In the genomic region with DNA sequence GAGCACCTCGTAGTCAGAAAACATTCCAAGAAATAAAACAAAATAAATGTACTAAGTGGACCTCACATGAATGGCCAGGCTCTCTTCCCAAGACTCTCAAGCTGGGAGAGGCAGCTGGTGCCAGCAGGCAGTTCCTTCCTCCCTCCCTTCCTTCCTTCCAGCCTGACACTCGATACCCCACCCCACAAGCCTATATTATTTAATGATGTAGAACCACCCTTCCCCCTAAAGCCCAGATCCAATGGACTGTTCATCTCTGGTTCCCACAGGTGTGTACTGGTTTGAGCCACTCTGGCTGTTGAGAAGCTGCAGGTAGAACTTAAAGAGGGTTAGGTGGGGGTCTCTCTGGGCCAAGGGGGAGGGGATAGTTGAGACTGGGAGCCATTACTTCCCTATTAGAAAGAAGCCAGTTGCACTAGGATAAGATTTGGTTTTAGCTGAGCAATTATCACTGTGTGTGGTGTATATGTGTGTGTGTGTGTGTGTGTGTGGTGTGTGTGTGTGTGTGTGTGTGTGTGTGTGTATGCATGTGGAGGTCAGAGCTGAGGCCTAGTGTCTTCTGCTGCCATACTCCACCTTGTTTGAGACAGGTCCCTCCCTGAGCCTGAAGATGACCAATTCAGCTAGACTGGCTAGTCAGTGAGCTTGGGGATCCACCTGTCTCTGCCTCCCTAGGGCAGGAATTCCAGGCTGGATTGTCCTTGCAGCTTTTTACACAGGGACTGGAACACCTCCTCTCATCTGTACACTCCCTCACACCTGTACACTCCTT, we compare ENCODE assay signal across 21 mouse cellular contexts.
DNase-seq lines count a peak whose midpoint lies in the region; ATAC-seq and TF ChIP-seq lines count a peak whose summit lies in the region.
"Had no signal": no experiment of that assay in that cellular context is flagged by ENCODE, and none has a peak within 500 bp of the region (broad histone marks: within the 10 kb centered on the region; RNA-seq: fewer than 3 reads in every experiment).

No protein-coding gene starts in this region.

- no peak overlapping the region for H3K4me2 ChIP-seq in hindbrain, embryonic 13.5 days
- no peak overlapping the region for H3K4me2 ChIP-seq in limb, embryonic 14.5 days (replicated peaks; ENCODE audit: low read depth, low read length, severe bottlenecking)
- no peak overlapping the region for H3K4me2 ChIP-seq in forebrain, embryonic 12.5 days
- H3K4me2 ChIP-seq: embryonic facial prominence, embryonic 13.5 days; heart, embryonic 15.5 days; limb, embryonic 13.5 days; liver, embryonic 15.5 days; neural tube, embryonic 13.5 days had no signal

- H3K4me1 ChIP-seq in hindbrain, embryonic 10.5 days (replicated peaks): peaks cover 50% of the 10 kb centered on the region
- peaks cover 15% of the 10 kb centered on the region for H3K4me1 ChIP-seq in hindbrain, embryonic 13.5 days (replicated peaks)
- no peaks in the 10 kb centered on the region for H3K4me1 ChIP-seq in MEL (ENCODE audit: control insufficient read depth in 1 of 2, insufficient read depth in 2 of 2, low read length in 2 of 2)
- H3K4me1 ChIP-seq in limb, embryonic 14.5 days (ENCODE audit: control insufficient read depth, insufficient read depth, low read length): peaks cover 4% of the 10 kb centered on the region; the same call in 1 of the 2 replicates
- H3K4me1 ChIP-seq in forebrain, embryonic 12.5 days: peaks cover 27% of the 10 kb centered on the region
- H3K4me1 ChIP-seq: heart, embryonic 15.5 days had no signal

- no peaks in the 10 kb centered on the region for H3K27me3 ChIP-seq in hindbrain, embryonic 10.5 days (ENCODE audit: insufficient read depth, poor library complexity, severe bottlenecking)
- H3K27me3 ChIP-seq in hindbrain, embryonic 13.5 days: no peaks in the 10 kb centered on the region
- H3K27me3 ChIP-seq in MEL (ENCODE audit: control insufficient read depth in 1 of 2, insufficient read depth in 2 of 2, low read length in 2 of 2): peaks cover 0 to 1% of the 10 kb centered on the region in 2 experiments; a peak in 1 of 4 replicates
- H3K27me3 ChIP-seq in limb, embryonic 14.5 days (ENCODE audit: control insufficient read depth, insufficient read depth, low read length): no peaks in the 10 kb centered on the region
- no peaks in the 10 kb centered on the region for H3K27me3 ChIP-seq in forebrain, embryonic 12.5 days
- H3K27me3 ChIP-seq: embryonic facial prominence, embryonic 13.5 days; limb, embryonic 13.5 days; liver, embryonic 15.5 days; neural tube, embryonic 13.5 days; Patski had no signal

- no peak overlapping the region for H3K27ac ChIP-seq in hindbrain, embryonic 10.5 days
- H3K27ac ChIP-seq in hindbrain, embryonic 13.5 days: no peak overlapping the region
- H3K27ac ChIP-seq in MEL (ENCODE audit: control insufficient read depth, low read depth, low read length): no peak overlapping the region
- H3K27ac ChIP-seq in limb, embryonic 14.5 days (replicated peaks; ENCODE audit: low read depth, low read length): no peak overlapping the region
- H3K27ac ChIP-seq in forebrain, embryonic 12.5 days: no peak overlapping the region
- H3K27ac ChIP-seq: embryonic facial prominence, embryonic 13.5 days; heart, adult 2 months; heart, embryonic 15.5 days; limb, embryonic 13.5 days; liver, embryonic 15.5 days; neural tube, embryonic 13.5 days had no signal

- H3K4me3 ChIP-seq in hindbrain, embryonic 10.5 days: no peak overlapping the region
- no peak overlapping the region for H3K4me3 ChIP-seq in hindbrain, embryonic 13.5 days
- H3K4me3 ChIP-seq in MEL (ENCODE audit: control insufficient read depth in 1 of 2, insufficient read depth in 1 of 2, low read depth in 2 of 2, low read length in 2 of 2): no peak overlapping the region
- H3K4me3 ChIP-seq in limb, embryonic 14.5 days (replicated peaks; ENCODE audit: low read length): no peak overlapping the region
- no peak overlapping the region for H3K4me3 ChIP-seq in forebrain, embryonic 12.5 days (replicated peaks)
- H3K4me3 ChIP-seq: embryonic facial prominence, embryonic 13.5 days; heart, adult 2 months; heart, embryonic 15.5 days; limb, embryonic 13.5 days; liver, embryonic 15.5 days; neural tube, embryonic 13.5 days had no signal

- no peaks in the 10 kb centered on the region for H3K9me3 ChIP-seq in hindbrain, embryonic 10.5 days
- H3K9me3 ChIP-seq in hindbrain, embryonic 13.5 days: no peaks in the 10 kb centered on the region
- H3K9me3 ChIP-seq in MEL (replicated peaks; ENCODE audit: insufficient read depth, low read length): no peaks in the 10 kb centered on the region
- no peaks in the 10 kb centered on the region for H3K9me3 ChIP-seq in limb, embryonic 14.5 days (ENCODE audit: control insufficient read depth, low read length)
- H3K9me3 ChIP-seq in forebrain, embryonic 12.5 days: no peaks in the 10 kb centered on the region
- H3K9me3 ChIP-seq: embryonic facial prominence, embryonic 13.5 days; heart, embryonic 15.5 days; limb, embryonic 13.5 days; liver, embryonic 15.5 days; neural tube, embryonic 13.5 days had no signal

- no peak for TF ChIP-seq EP300 in MEL (IDR thresholded peaks at IDR 0.05; ENCODE audit: low read depth in 1 of 2, low read length in 2 of 2)

- H3K79me2 ChIP-seq in MEL (ENCODE audit: control insufficient read depth, insufficient read depth, low read length, poor library complexity): no peaks in the 10 kb centered on the region

- no peak for TF ChIP-seq RAD21 in MEL (IDR thresholded peaks at IDR 0.05; ENCODE audit: low read depth, low read length)

- no peaks in the 10 kb centered on the region for H3K36me3 ChIP-seq in hindbrain, embryonic 10.5 days
- H3K36me3 ChIP-seq in hindbrain, embryonic 13.5 days: no peaks in the 10 kb centered on the region
- H3K36me3 ChIP-seq in MEL (ENCODE audit: control insufficient read depth in 1 of 2, insufficient read depth in 2 of 2, low read length in 2 of 2): no peaks in the 10 kb centered on the region
- H3K36me3 ChIP-seq in limb, embryonic 14.5 days (ENCODE audit: control insufficient read depth, insufficient read depth, low read length): no peaks in the 10 kb centered on the region
- H3K36me3 ChIP-seq in forebrain, embryonic 12.5 days (replicated peaks): no peaks in the 10 kb centered on the region
- H3K36me3 ChIP-seq: embryonic facial prominence, embryonic 13.5 days; heart, embryonic 15.5 days; limb, embryonic 13.5 days; liver, embryonic 15.5 days; neural tube, embryonic 13.5 days had no signal

- TF ChIP-seq CTCF in MEL (IDR thresholded peaks at IDR 0.05 in 2 of 3, conservative IDR thresholded peaks at IDR 0.05 in 1 of 3; ENCODE audit: control insufficient read depth in 1 of 3, insufficient read depth in 1 of 3, low read depth in 2 of 3, low read length in 3 of 3, poor library complexity in 1 of 3, severe bottlenecking in 1 of 3): no peak

- H3K9ac ChIP-seq in hindbrain, embryonic 13.5 days: no peak overlapping the region
- H3K9ac ChIP-seq in MEL (ENCODE audit: control insufficient read depth, low read depth, low read length, poor library complexity, severe bottlenecking): no peak overlapping the region
- no peak overlapping the region for H3K9ac ChIP-seq in limb, embryonic 14.5 days (ENCODE audit: low read depth, low read length, severe bottlenecking)
- no peak overlapping the region for H3K9ac ChIP-seq in forebrain, embryonic 12.5 days
- H3K9ac ChIP-seq: embryonic facial prominence, embryonic 13.5 days; heart, embryonic 15.5 days; limb, embryonic 13.5 days; liver, embryonic 15.5 days; neural tube, embryonic 13.5 days had no signal

- no peak for ATAC-seq in hindbrain, embryonic 13.5 days (ENCODE audit: low FRiP score)
- ATAC-seq in limb, embryonic 14.5 days (ENCODE audit: low FRiP score, low read depth): peak; percentile 57
- ATAC-seq in forebrain, embryonic 12.5 days (ENCODE audit: low FRiP score): no peak
- ATAC-seq: intestine, embryonic 16.5 days; Patski had no signal

- DNase-seq in hindbrain, embryonic 10.5 days (ENCODE audit: low spot score): peak; percentile 24
- DNase-seq in kidney, postnatal 25 days: peak; percentile 22 to 35
- no peak for DNase-seq in kidney, adult 8-10 months
- DNase-seq in MEL (ENCODE audit: low read depth, low spot score): peak; percentile 29
- no peak for DNase-seq in limb, embryonic 14.5 days (ENCODE audit: low spot score)
- no peak for DNase-seq in adrenal gland, adult (ENCODE audit: inconsistent age in 2 of 2, low spot score in 1 of 2)
- DNase-seq: cerebellum, adult 9-10 months; gastrocnemius, postnatal 10 days; heart, adult 2 months; layer of hippocampus, adult 9-11 months; lung, postnatal 14 days; thymus, adult 18-20 months had no signal

- TF ChIP-seq POLR2A in MEL (IDR thresholded peaks at IDR 0.05; ENCODE audit: control insufficient read depth in 1 of 2, insufficient read depth in 1 of 2, low read depth in 1 of 2, low read length in 2 of 2, poor library complexity in 1 of 2): no peak
- no peak for TF ChIP-seq POLR2A in limb, embryonic 14.5 days (IDR thresholded peaks at IDR 0.05; ENCODE audit: borderline replicate concordance, extremely low read depth, insufficient read depth, insufficient read length)

- 54% methylated on average over 2 of the region's 2 CpGs for WGBS in hindbrain, embryonic 10.5 days
- 55% methylated on average over 2 of the region's 2 CpGs for WGBS in hindbrain, embryonic 13.5 days
- WGBS in limb, embryonic 14.5 days: 28% methylated on average over 2 of the region's 2 CpGs
- WGBS in forebrain, embryonic 12.5 days: 63% methylated on average over 2 of the region's 2 CpGs

TF ChIP-seq in MEL, 35 proteins besides CTCF, POLR2A, EP300 and RAD21:
- TF ChIP-seq UBTF (IDR thresholded peaks at IDR 0.05; ENCODE audit: borderline replicate concordance, insufficient read depth, low read depth, low read length) (no peak), POLR2AphosphoS5 (IDR thresholded peaks at IDR 0.05; ENCODE audit: borderline replicate concordance, low read depth, low read length) (no peak), CHD2 (IDR thresholded peaks at IDR 0.05; ENCODE audit: low read length) (no peak), TBP (IDR thresholded peaks at IDR 0.05; ENCODE audit: low read depth, low read length) (no peak), ELF1 (IDR thresholded peaks at IDR 0.05; ENCODE audit: low read depth, low read length) (no peak), USF2 (IDR thresholded peaks at IDR 0.05; ENCODE audit: borderline replicate concordance in 1 of 2, insufficient read depth in 1 of 2, low read depth in 1 of 2, low read length in 2 of 2) (no peak), SIN3A (IDR thresholded peaks at IDR 0.05; ENCODE audit: low read length) (no peak), SMC3 (IDR thresholded peaks at IDR 0.05; ENCODE audit: low read depth, low read length) (no peak)

Comparison
In these comparisons a context has a peak if more than half of its experiments do, and no peak if none do; other contexts are left out.
1. DNase-seq: peak in hindbrain, embryonic 10.5 days (single experiment), kidney, postnatal 25 days (2 of 2) and MEL (single experiment); none in kidney, adult 8-10 months (0 of 2), limb, embryonic 14.5 days (single experiment) and adrenal gland, adult (0 of 2).